Mouse (Mus musculus): Measurements from ENCODE around the gene Uba52. TPM values are rescaled to one million over a fixed set of nuclear protein-coding genes. Genes with fewer than 3 reads are reported as not detected.

Uba52 gene
- polyA plus RNA-seq, 1 experiment = 835 TPM

DNA sequence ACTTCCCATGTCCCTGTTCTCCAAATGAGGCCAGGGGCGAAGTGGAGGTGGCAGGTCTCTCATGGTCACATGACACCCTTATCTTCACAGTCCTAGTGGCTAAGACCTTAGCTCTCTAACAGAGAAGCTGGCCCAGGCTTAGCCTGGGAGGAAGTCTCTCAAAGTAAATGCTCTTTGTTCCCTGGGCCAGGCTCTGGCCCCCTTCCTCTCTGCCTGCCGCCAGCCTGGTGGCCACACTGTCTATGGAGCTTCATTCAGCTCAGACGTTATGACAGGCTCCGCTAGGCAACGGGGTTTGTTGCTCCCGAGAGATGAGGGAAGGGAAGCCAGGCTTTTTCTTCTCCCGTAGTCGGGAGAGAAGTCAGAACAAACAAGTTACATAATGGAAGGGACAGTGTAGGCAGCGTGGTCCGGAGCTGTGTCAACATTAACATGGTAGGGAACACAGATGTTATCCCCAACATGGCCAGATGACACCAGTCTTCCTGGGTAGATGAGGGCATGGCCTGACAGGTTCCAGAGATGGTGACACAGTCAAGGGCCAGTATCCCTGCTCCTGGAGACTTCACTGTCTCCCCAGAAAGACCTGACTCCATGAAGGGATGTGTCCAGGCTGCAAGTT lies 41.2 kb downstream of the Uba52 start:
- Histone ChIP-seq H3K27me3 (replicated peaks; ENCODE audit: control insufficient read depth, insufficient read depth, low read length) (no peaks in the 10 kb centered on the region), H3K4me1 (ENCODE audit: control insufficient read depth, insufficient read depth, low read length) (no peaks in the 10 kb centered on the region; the same call in none of the 2 replicates), H3K36me3 (ENCODE audit: control insufficient read depth, insufficient read depth, low read length) (no peaks in the 10 kb centered on the region), H3K4me3 (ENCODE audit: insufficient read depth, low read depth, low read length) (no peak overlapping the region), H3K27ac (ENCODE audit: insufficient read depth, low read depth, low read length) (no peak overlapping the region)
- no peak for DNase-seq
- TF ChIP-seq CTCF (conservative IDR thresholded peaks at IDR 0.05; ENCODE audit: insufficient read depth, insufficient read length, low read depth, low read length) (no peak), POLR2A (IDR thresholded peaks at IDR 0.05; ENCODE audit: low read depth, low read length) (no peak)
- 42% methylated on average over 10 of the region's 10 CpGs for WGBS

DNA sequence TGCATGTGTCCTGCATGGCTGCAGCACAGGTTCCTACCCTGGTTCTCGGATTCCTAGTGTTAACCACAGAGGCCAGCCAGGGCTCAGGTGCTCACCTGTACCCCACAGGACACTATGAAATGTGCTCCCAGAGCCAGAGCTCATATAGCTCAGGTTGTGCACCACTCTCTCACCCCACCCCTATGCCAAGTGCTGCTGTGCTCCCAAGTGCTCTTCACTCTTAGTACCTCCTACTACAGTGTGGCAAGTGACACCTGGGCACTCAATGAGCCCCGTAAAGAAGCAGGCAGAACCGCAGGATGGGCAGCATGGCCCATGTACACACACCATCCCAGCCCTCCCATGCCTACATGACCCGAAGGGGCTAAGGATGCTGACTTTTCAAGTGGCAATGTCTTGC lies 41.9 kb downstream of the Uba52 start:
- no peak overlapping the region for H3K4me3 ChIP-seq (ENCODE audit: insufficient read depth, low read depth, low read length)
- H3K27me3 ChIP-seq (replicated peaks; ENCODE audit: control insufficient read depth, insufficient read depth, low read length) = no peaks in the 10 kb centered on the region
- no peak for DNase-seq
- H3K27ac ChIP-seq (ENCODE audit: insufficient read depth, low read depth, low read length) = no peak overlapping the region
- H3K36me3 ChIP-seq (ENCODE audit: control insufficient read depth, insufficient read depth, low read length) = no peaks in the 10 kb centered on the region
- TF ChIP-seq POLR2A (IDR thresholded peaks at IDR 0.05; ENCODE audit: low read depth, low read length) (no peak), CTCF (conservative IDR thresholded peaks at IDR 0.05; ENCODE audit: insufficient read depth, insufficient read length, low read depth, low read length) (no peak)
- H3K4me1 ChIP-seq (ENCODE audit: control insufficient read depth, insufficient read depth, low read length) = no peaks in the 10 kb centered on the region; the same call in none of the 2 replicates
- WGBS = 90% methylated on average over 4 of the region's 4 CpGs

DNA sequence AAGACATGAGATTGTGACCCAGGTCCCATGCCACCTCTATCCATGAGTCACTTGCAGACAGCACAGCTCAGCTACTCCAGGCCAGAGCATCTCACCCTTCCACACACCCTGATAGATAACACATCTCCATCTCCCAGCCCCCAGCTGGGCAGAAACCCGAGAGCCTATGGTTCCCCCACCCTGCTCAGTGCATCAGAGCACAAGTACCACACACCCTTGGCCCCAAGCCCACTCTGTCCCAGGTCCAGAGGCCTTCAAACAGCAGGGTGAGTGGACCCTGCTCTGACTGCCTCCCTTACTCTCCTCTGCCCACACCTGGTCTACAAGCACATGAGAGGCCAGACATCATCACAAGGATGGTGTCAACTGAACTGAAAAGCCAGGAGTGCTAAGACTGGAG lies 42.7 kb downstream of the Uba52 start:
- Histone ChIP-seq H3K27ac (ENCODE audit: insufficient read depth, low read depth, low read length) (no peak overlapping the region), H3K36me3 (ENCODE audit: control insufficient read depth, insufficient read depth, low read length) (no peaks in the 10 kb centered on the region), H3K27me3 (replicated peaks; ENCODE audit: control insufficient read depth, insufficient read depth, low read length) (no peaks in the 10 kb centered on the region), H3K4me3 (ENCODE audit: insufficient read depth, low read depth, low read length) (no peak overlapping the region), H3K4me1 (ENCODE audit: control insufficient read depth, insufficient read depth, low read length) (no peaks in the 10 kb centered on the region; the same call in none of the 2 replicates)
- no peak for DNase-seq
- WGBS = 73% methylated on average over 1 of the region's 1 CpGs
- TF ChIP-seq POLR2A (IDR thresholded peaks at IDR 0.05; ENCODE audit: low read depth, low read length) (no peak), CTCF (conservative IDR thresholded peaks at IDR 0.05; ENCODE audit: insufficient read depth, insufficient read length, low read depth, low read length) (no peak)

DNA sequence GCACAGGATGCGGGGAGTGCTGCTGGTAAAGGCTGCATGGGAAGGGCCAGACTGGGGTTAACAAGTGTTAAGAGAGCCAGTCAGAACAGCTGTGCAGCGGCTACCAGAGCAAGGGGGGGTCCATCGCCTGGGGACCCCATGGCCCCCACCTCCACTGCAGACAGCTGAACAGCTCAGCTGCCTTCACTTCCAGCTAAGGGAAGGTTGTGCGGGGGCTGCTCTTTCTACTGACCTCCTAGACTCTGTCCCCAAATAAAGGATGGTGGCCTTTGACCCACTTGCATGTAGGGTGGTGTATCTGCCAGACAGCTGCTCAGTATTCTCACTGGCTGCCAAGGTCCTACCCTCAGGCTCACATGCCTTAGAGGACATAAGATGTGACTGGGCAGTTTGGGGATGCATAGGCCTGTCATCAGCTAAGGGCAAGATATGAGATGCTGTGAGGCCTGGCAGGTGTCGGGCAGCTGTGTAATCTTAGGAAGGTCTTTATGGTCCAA lies 43.3 kb downstream of the Uba52 start:
- Histone ChIP-seq H3K4me3 (ENCODE audit: insufficient read depth, low read depth, low read length) (no peak overlapping the region), H3K27me3 (replicated peaks; ENCODE audit: control insufficient read depth, insufficient read depth, low read length) (no peaks in the 10 kb centered on the region), H3K36me3 (ENCODE audit: control insufficient read depth, insufficient read depth, low read length) (no peaks in the 10 kb centered on the region), H3K4me1 (ENCODE audit: control insufficient read depth, insufficient read depth, low read length) (no peaks in the 10 kb centered on the region; the same call in none of the 2 replicates), H3K27ac (ENCODE audit: insufficient read depth, low read depth, low read length) (no peak overlapping the region)
- TF ChIP-seq CTCF (conservative IDR thresholded peaks at IDR 0.05; ENCODE audit: insufficient read depth, insufficient read length, low read depth, low read length) (no peak), POLR2A (IDR thresholded peaks at IDR 0.05; ENCODE audit: low read depth, low read length) (no peak)
- 61% methylated on average over 5 of the region's 5 CpGs for WGBS
- peak; percentile 25 for DNase-seq

DNA sequence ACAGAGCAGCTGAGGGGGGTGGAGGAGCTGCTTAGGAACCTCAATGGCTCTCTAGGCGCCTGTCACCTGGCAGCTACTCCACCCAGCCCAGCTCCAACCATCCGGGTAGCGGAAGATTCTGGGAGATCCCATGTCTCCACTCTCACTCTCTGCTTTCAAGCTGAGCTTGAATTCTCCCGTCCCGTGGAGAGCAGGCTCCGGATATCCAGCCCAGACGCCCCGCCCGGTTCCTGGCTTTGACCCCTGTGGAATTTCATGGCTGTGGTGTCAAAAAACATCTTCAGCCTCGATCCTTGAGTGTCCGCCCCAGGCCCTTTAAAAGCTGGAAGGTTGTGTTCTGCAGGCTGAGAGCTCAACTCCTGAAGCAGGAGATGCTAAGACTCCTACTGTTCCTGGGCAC lies 43.8 kb downstream of the Uba52 start:
- H3K27me3 ChIP-seq (replicated peaks; ENCODE audit: control insufficient read depth, insufficient read depth, low read length) = no peaks in the 10 kb centered on the region
- H3K27ac ChIP-seq (ENCODE audit: insufficient read depth, low read depth, low read length) = 0 out of 2 replicates have a peak overlapping the region, but pooled peaks have one; percentile 1
- no peaks in the 10 kb centered on the region; the same call in none of the 2 replicates for H3K4me1 ChIP-seq (ENCODE audit: control insufficient read depth, insufficient read depth, low read length)
- TF ChIP-seq POLR2A (IDR thresholded peaks at IDR 0.05; ENCODE audit: low read depth, low read length) (no peak), CTCF (conservative IDR thresholded peaks at IDR 0.05; ENCODE audit: insufficient read depth, insufficient read length, low read depth, low read length) (no peak)
- 40% methylated on average over 11 of the region's 11 CpGs for WGBS
- peak; percentile 54 for DNase-seq
- H3K4me3 ChIP-seq (ENCODE audit: insufficient read depth, low read depth, low read length) = no peak overlapping the region
- no peaks in the 10 kb centered on the region for H3K36me3 ChIP-seq (ENCODE audit: control insufficient read depth, insufficient read depth, low read length)

DNA sequence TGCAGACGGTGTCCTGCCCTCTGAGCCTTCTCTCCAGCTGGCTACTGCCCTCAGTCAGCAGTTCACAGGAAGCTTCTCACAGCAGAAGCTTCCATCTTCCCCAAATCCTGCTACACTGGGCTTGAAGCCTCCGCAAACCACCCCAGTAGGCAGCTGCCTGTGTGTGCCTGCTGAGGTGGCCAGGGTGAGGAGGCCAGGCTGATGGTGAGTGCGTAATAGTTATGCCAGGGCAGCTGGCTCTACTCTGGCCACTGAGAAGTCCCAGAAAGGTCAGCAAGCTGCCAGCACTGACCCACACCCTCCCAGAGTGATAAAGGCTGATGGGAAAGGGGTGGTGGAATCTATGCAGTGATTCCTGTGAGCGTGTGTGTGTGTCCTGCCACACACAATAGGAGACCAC lies 44.3 kb downstream of the Uba52 start:
- WGBS = 83% methylated on average over 4 of the region's 4 CpGs
- DNase-seq = no peak
- no peaks in the 10 kb centered on the region for H3K27me3 ChIP-seq (replicated peaks; ENCODE audit: control insufficient read depth, insufficient read depth, low read length)
- TF ChIP-seq POLR2A (IDR thresholded peaks at IDR 0.05; ENCODE audit: low read depth, low read length) (no peak), CTCF (conservative IDR thresholded peaks at IDR 0.05; ENCODE audit: insufficient read depth, insufficient read length, low read depth, low read length) (no peak)
- H3K4me3 ChIP-seq (ENCODE audit: insufficient read depth, low read depth, low read length) = no peak overlapping the region
- no peaks in the 10 kb centered on the region; the same call in none of the 2 replicates for H3K4me1 ChIP-seq (ENCODE audit: control insufficient read depth, insufficient read depth, low read length)
- H3K36me3 ChIP-seq (ENCODE audit: control insufficient read depth, insufficient read depth, low read length) = no peaks in the 10 kb centered on the region
- 0 out of 2 replicates have a peak overlapping the region, but pooled peaks have one; percentile 1 for H3K27ac ChIP-seq (ENCODE audit: insufficient read depth, low read depth, low read length)

DNA sequence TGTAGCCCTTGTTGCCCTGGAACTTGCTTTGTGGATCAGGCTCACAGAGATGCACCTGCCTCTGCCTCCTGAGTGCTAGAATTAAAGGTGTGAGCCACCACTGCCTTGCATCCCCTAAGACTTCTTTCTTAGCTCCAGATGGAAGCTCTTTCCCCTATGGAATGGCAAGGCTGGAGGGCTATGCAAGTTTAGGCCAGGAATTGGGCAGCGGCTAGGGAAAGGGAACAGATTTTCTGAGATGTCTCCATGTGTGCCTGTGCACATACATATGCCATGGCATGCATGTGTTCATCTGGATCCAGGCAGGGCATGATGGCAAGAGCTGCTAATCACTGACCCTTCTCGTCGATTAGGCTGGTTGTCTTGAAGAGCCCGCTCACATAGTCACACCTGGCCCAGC lies 44.9 kb downstream of the Uba52 start:
- Histone ChIP-seq H3K4me1 (ENCODE audit: control insufficient read depth, insufficient read depth, low read length) (no peaks in the 10 kb centered on the region; the same call in none of the 2 replicates), H3K4me3 (ENCODE audit: insufficient read depth, low read depth, low read length) (no peak overlapping the region), H3K27ac (ENCODE audit: insufficient read depth, low read depth, low read length) (no peak overlapping the region), H3K27me3 (replicated peaks; ENCODE audit: control insufficient read depth, insufficient read depth, low read length) (no peaks in the 10 kb centered on the region), H3K36me3 (ENCODE audit: control insufficient read depth, insufficient read depth, low read length) (no peaks in the 10 kb centered on the region)
- no peak for DNase-seq
- no peak for TF ChIP-seq POLR2A (IDR thresholded peaks at IDR 0.05; ENCODE audit: low read depth, low read length)
- TF ChIP-seq CTCF (conservative IDR thresholded peaks at IDR 0.05; ENCODE audit: insufficient read depth, insufficient read length, low read depth, low read length) = no peak
- WGBS = 98% methylated on average over 4 of the region's 4 CpGs

Measured in kidney, adult 2 months (tissue).